Mouse (Mus musculus) spleen, adult 12 weeks (tissue): ENCODE measurements around the gene Zfp536.

Experiments used
- DNase-seq: peaks from one replicate; pipeline ENCODE4 v3.0.0; 2022; ENCODE audit warnings: low spot score

Gene Zfp536

GRCm38 (mm10) chr7:37773312-37773702 lies at the start of gene Zfp536:
Gene Zfp536, minus strand, starts transcription at chr7:37773641.
- DNase-seq: no peak

DNA sequence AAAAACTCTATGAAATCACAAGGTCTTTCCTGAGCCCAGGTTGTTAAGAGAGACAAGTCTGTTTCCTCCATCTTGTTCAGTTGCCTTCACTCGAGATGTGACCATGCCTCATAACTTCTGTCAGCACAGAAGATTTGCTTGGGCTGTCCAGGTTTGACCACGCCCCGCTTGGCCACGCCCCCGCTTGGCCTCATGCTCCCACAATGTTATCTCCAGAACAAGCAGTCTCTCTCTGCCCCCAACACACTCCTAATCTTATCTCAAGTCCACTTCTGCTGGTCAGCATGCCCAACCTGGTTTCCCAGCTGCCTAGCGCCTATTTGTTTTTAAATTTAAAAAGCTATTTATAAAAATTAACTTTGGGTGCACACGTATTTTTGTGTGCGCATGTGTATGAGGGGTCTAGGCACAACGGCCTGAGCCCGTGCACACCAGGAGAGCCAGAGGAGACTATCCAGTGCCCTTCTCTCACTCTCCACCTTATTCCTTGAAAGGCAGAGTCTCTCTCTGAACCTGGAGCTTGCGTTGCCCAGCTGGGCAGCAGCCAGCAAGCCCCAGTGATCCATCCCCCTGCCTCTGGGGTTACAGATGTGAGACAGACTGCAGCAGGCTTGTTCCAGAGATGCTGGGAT lies 47.3 kb upstream of the Zfp536 start:
- DNase-seq: no peak

DNA sequence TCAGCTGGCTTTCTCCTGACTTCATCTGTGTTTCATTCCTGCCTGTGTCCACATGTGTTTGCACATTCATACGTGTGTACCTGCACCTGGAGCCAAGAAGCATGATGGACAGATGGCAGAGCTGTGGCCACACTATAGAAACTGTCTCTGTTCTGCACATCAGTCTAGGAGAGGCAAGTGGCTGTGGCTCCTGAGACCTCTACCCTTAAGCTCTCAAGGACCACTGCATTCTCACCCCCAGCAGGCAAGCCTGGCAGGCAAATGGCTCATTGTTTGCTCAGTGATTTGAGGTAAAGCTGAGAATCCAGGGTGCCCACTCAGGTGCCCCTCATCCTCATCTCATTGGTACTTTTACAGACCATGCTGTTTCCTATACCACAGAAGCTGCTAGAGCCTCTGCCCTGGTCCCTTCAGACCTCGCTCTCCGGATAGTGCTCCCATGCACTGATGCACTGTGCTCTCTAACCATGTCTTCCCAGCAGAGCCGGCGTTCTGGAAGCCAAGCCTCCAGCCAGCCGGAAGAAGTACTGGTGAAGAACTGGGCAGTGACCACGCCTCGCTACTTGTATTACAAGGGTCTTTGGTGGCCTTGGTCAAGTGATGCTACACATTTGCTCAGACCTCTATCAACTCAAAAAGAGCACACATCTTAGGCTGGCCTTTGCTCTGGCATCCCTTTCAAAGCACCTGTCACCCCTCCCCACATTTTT lies 45.3 kb upstream of the Zfp536 start:
- no peak for DNase-seq

DNA sequence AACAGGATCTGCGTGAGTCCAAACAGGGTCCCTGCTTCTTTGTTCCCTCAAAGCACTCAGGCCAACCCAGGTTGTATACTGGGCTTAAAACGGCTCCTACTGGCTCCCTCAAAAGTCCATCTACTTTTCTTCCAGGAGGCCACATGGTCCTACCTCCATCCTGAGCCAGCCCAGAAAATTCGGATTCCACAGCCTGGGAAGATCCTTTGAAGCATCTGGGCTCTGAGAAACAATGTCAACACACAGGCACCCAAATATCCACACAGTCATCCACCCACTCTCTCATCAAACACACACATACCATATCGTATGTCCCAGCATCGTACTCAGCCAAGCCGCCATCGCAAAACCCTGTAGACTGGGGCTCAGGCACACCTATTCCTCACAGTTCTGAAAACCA lies 43.5 kb upstream of the Zfp536 start:
- no peak for DNase-seq

DNA sequence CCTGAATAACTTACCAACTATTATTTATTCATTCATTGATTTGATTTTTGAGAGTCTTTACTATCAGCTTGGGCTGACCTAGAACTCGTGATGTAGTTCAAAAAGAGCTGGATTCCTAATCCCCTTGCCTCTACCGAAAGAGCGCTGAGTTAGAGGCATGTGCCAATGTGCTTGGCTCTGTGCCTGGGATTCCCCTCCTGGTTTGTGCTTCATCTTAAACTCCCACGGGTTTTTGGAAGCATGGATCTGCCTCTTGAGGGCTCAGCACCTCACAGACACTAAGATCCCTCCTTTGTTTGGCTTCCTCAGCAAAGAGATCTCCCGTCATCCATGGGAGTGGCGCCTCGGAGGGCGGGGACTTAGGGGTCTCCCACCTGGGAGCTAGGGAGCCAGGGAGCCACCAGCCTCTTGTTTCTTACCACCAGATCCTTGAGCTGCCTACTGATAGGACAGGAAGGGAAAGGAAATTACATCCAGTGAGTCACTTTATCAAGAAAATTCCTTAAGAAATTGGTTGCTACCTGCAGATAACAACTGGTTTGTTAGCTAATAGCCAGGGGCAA lies 41.5 kb upstream of the Zfp536 start:
- no peak for DNase-seq

GRCm38 (mm10) chr7:37813676-37814075 lies 40.2 kb upstream of the Zfp536 start:
- no peak for DNase-seq

DNA sequence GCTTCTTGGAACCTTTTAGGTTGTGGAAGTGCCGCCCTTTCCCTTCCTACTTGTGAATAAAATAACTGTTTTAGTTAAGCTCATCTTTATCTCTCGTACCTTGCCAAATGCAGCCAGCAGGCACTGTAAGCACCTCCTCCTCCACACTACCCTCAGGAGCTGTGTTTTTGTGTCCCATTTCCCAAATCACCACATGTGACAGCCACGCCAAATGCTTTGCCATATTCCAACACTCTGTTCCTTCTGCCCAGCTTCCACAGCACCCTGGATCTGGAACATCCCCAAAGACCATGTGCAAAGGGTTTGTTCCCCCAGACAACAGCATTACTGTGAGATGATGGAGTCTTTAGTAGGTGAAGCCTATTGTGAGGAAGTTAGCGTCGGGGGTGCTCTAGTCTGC lies 36.5 kb upstream of the Zfp536 start:
- DNase-seq: no peak

- DNase-seq: no peak
Observed at GRCm38 (mm10) chr7:37809001-37809400, 35.6 kb upstream of the Zfp536 start.

GRCm38 (mm10) chr7:37801160-37801559 lies 27.7 kb upstream of the Zfp536 start:
- no peak for DNase-seq

DNA sequence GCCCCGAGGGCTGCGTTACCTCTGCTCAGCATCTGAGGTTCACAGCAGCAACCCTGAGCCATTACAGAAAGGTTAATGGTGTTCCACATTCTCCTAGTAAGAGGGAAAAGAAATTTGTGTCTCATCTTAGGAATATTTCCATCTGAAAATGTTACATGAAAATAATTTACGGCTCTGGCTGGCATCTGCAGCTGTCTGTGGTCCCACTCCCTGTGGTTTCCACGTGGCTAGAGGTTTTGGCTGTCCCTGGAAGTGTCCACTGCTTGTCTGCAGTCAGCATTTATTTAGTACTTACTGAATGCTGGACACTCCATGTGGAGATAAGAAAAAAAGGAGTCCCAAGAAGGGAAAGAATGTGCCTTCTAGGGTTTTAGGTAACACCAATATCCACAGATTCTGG lies 15.3 kb upstream of the Zfp536 start:
- DNase-seq: no peak

DNA sequence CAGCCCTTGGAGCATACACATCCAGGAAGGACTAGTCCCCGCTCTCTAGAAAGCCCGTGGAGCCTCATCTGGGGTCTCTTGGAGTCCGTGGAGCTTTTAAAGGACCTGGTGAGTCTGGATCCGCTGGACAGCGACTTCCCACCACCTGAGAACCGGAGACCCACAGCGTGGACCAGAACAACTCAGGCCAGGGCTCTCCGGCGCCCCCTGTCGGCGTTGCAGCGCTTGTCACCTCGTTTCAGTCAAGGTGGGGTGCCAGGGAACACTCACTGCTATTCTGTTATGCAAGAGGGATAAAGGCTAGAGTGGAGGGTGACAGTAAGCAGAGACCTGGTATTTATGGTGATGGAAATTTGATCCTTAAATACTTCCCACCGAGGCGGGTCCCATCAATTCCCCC lies 2.1 kb upstream of the Zfp536 start:
- no peak for DNase-seq

DNA sequence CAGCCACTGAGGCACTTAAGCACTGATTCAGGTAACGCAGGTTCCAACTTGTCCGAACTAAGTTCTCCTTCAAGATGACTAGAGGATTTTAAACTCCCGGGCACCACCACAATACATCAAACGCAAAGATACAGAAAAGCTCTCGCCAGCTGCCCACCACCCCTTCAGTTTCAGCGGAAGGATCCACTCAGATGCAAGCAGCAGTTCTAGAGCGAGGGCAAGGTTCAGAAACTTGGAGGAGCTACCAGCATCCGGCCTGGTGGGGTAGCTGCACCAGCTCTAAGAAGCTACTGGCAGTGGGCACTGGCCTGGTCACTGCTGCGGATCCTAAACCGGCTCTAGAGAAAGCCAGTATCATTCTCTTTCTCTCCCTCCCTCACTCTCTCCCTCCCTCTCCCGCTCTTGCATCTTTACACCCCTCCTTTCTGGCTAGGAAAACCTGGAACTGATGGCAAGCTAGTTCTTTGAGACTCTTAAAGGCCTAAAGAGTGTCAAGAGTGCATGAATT lies 1.1 kb upstream of the Zfp536 start:
- DNase-seq: no peak

GRCm38 (mm10) chr7:37773906-37774305 lies 465 bp upstream of the Zfp536 start:
- DNase-seq: no peak

- DNase-seq: no peak
Observed at GRCm38 (mm10) chr7:37772376-37773311, 797 bp downstream of the Zfp536 start.

DNA sequence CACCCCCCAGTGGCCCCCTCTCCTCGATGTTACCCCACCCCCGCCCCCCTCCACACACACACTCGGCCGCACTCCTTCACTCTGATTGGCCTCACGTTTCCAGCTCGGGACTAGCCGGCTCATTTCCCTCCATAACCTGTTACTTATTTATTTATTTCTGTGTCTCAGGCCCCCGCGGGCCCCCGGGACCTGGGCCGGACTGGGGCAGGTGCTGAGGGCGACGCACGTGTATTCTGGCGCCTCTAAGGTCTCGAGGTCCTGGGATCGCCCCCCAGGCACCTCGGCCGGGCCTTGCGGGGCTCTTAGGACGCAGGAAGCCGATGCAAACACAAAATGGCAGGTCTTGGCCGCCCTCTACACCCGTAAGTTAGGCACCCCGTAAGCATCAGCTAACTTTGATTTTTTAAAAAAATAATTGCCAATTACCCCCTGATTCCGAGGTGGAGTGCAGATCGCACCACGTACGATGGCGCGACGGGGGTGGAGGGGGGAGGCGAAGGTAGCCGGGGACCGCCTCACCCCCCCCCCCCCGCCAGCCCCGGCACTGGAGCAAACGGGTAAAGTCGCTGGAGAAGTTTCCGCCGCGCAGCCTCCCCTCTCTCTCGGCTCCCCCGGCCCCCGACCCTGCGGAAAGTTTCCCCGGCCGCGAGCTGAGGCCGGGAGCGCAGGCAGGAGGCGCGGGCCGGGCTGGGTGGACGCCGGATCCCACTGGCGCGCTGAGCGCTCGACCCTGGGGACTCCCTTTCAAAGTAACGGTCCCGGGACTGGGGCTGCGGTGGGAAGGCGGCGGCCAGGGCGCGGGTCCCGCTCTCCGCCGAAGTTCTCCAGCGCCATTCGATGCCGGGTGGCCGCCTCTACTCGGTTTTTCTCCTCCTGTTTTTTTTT lies 1.7 kb downstream of the Zfp536 start:
- DNase-seq: no peak

- no peak for DNase-seq
Observed at GRCm38 (mm10) chr7:37770400-37771050, 2.9 kb downstream of the Zfp536 start.

- no peak for DNase-seq
Observed at GRCm38 (mm10) chr7:37769526-37770399, 3.7 kb downstream of the Zfp536 start.

- DNase-seq: no peak
Observed at GRCm38 (mm10) chr7:37769004-37769403, 4.4 kb downstream of the Zfp536 start.

DNA sequence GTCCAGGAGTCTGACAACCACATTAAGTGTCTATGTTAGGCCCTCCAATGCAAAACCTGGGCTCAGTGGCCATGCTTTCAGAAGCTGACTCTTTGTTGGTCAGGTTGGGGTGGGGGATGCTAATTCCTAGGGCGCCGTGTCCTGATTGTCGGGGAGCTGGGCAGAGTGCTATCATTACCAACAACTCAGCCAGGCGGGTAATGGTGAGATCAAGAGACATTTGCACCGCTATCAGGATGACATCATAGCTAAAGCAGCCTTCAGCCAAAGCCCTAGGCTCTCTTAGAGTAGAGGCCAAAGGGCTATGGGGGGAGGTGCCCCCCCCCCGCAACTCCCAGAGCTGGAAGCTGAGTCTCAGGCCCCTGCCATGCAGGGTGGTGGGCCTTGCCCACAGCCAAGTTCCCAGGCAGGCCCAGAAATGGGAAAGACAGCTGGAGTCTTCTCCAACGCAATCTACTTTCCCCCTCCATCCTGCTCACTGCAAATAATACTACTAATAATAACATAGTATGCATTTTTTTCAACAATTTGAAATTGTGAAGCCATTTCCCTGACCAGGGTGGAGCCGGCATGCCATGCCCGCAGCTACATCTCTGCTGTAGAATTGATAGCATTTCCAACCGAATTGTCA lies 5.0 kb downstream of the Zfp536 start:
- no peak for DNase-seq
